Mouse (Mus musculus) urinary bladder, postnatal 25 days (tissue): ENCODE results near the gene Gm16442.
"Not testable (repeated sequence)": the region's sequence is repeated elsewhere in the genome, so short reads cannot be mapped to it uniquely, and the experiment has no call there.

ENCODE experiments used
- DNase-seq: peaks from one replicate; pipeline ENCODE4 v3.0.0; 2022; ENCODE audit warnings: low spot score

Gm16442 gene

DNA sequence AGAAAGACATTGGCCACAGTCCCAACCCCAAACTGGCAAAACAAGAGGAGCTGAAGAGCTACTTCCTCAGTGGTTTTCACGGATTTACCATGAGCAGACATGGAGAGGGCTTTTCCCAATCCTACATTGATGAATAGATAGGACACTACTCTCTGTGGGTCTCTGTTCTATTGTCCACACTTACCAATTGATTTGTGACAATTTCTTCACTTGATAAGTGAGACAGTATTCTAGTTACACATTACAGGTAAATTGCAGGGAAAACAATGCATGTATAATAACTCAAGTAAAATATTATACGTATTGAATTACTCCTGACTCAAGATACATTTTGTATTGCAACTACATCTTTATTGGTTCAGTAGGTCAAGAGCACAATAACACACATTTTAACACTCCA is at the start of gene Gm16442:
Gene Gm16442 (minus strand): TSS at position 101 of the 400 bp plus-strand sequence.
- DNase-seq = not testable (repeated sequence)

DNA sequence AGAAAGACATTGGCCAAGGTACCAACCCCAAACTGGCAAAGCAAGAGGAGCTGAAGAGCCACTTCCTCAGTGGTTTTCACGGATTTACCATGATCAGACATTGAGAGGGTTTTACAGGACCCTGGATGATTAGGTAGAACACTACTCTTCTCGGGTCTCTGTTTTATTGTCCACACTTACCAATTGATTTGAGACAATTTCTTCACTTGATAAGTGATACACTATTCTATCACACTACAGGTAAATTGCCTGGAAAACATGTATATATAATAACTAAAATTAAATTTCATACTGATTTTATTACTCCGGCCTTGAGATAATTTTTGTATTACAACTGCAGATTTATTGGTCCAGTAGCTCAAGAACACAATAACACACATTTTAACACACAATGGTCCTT is 45.9 kb upstream of the Gm16442 start, which contains the start of gene Vmn1r94:
Gene Vmn1r94 (minus strand): TSS at position 101 of the 400 bp plus-strand sequence.
- DNase-seq = not testable (repeated sequence)

DNA sequence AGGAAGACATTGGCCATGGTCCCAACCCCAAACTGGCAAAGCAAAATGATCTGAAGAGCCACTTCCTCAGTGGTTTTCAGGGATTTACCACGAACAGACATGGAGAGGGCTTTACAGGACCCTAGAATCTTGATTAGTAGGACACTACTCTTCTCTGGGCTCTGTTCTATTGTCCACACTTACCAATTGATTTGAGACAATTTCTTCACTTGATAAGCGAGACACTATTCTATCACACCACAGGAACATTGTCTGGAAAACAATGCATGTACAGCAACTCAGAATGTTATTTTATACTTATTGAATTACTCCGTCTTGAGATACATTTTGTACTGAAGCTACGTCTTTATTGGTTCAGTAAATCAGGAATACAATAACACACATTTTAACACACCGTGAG is 16.6 kb upstream of the Gm16442 start, which contains the start of gene Vmn1r93:
Gene Vmn1r93 (minus strand): TSS at position 101 of the 400 bp plus-strand sequence.
- DNase-seq = not testable (repeated sequence)

DNA sequence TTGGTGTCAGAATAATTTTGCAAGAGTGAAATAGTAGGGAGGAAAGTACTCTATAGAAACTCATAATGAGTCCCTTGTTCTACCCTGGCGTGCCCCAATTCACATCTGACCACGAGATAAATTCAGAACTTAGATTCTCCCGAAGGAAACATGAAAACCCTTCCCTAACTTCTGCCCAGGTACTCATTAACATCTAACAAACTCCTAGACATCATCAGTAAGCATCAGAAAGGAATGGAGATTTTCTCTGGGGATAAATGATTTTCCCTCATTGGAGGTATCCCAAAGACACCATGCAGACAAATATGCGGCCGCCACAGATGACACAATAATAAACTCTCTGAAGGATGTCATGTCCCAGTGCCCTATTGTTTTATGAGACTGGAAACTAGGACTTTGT is 23.0 kb downstream of the Gm16442 start, which contains the start of gene Vmn1r91:
Gene Vmn1r91 (plus strand): TSS at position 301 of the 400 bp plus-strand sequence.
- not testable (repeated sequence) for DNase-seq

DNA sequence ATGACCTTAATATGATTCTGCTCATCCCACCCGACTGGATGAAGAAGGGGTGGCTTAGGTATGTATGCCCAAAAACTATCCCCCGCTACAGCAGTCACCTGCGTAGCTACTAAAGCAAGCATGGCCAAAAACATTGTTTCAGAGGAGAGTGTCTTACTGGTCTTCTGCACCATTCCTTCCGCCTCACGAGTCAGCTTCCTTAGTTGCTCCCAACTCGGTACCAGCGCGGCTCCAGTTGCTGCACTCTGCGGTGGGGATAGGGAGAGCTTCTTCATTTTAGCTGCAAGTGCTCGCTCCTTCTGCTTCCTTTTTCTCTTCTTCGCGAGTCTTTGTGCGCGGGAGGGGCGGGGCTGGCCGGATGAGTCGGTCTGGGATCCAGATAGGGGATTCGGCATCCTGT is 44.3 kb downstream of the Gm16442 start:
- not testable (repeated sequence) for DNase-seq
